Mouse (Mus musculus) forebrain, embryonic 15.5 days (tissue): ENCODE results near the gene Olfml2a. TPM values are rescaled to one million over a fixed set of nuclear protein-coding genes. Genes with fewer than 3 reads are reported as not detected.

Source experiments
- ATAC-seq: fragments of 200-750 bp; cut with Nextera tagmentation; replicated peaks from 2 replicates; pipeline ENCODE4 v1.8.0; 2017; ENCODE audit warnings: mild to moderate bottlenecking, moderate TSS enrichment, moderate library complexity
- H3K27ac ChIP-seq: fragments of 300-500 bp; sonication (generic); replicated peaks from 2 replicates; pipeline ENCODE4 v1.5.1; 2015; ENCODE audit warnings: mild to moderate bottlenecking, inconsistent platforms
- H3K27me3 ChIP-seq: fragments of 300-500 bp; sonication (generic); 2 replicates; pipeline ENCODE4 v1.6.1; 2015; ENCODE audit warnings: inconsistent platforms
- H3K36me3 ChIP-seq: fragments of 300-500 bp; sonication (generic); 2 replicates; pipeline ENCODE4 v1.6.1; 2015; ENCODE audit warnings: mild to moderate bottlenecking, inconsistent platforms
- H3K4me1 ChIP-seq: fragments of 300-500 bp; sonication (generic); 2 replicates; pipeline ENCODE4 v1.6.1; 2015; ENCODE audit warnings: inconsistent platforms
- H3K4me2 ChIP-seq: fragments of 300-500 bp; sonication (generic); replicated peaks from 2 replicates; pipeline ENCODE4 v1.6.1; 2015; ENCODE audit warnings: mild to moderate bottlenecking, inconsistent platforms
- H3K4me3 ChIP-seq: fragments of 300-500 bp; sonication (generic); 2 replicates; pipeline ENCODE4 v1.5.1; 2015; ENCODE audit warnings: mild to moderate bottlenecking, inconsistent platforms
- H3K9ac ChIP-seq: fragments of 300-500 bp; sonication (generic); replicated peaks from 2 replicates; pipeline ENCODE4 v1.6.1; 2015; ENCODE audit warnings: mild to moderate bottlenecking, inconsistent platforms
- H3K9me3 ChIP-seq: fragments of 300-500 bp; sonication (generic); 2 replicates; pipeline ENCODE4 v1.6.1; 2016; ENCODE audit warnings: inconsistent platforms
- WGBS: fragments of 180-500 bp; shearing (Covaris S2); methylation state at CpG from one replicate; pipeline ENCODE4 v1.1.7; 2015; ENCODE audit warnings: mixed read lengths; 5-methylcytosine and 5-hydroxymethylcytosine counted together
- polyA plus RNA-seq: library from polyadenylated mRNA; unstranded; fragments of >200 nt; fragmentation: Nextera tagmentation; extraction: Ambion mirVana; gene quantifications from 2 replicates; pipeline ENCODE4 v1.2.1, GENCODE M21; 2015

Olfml2a gene
- polyA plus RNA-seq, 1 experiment from 2014 or later, result 1.7 TPM

DNA sequence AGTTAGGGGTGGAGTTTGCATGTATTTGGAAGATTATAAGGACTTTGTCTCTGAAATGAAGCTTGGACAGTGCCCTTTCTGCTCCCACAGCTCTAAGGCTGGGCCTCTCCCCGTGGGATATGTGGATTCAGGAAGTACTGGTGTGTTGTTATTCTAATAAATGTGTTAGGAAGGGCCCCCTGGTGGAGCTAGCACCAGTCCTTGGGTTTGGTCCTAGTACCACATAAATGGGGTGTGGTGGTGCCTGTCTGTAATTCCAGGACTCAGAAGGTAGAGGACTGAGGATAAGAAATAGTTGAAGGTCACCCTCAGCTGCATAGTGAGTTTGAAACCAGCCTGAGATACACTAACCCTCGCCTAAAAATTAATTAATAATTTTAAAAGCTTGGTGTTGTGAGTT is 41.4 kb downstream of the Olfml2a start:
- ATAC-seq, result no peak
- H3K4me2 ChIP-seq, result no peak overlapping the region
- 52% methylated on average over 2 of the region's 2 CpGs for WGBS

DNA sequence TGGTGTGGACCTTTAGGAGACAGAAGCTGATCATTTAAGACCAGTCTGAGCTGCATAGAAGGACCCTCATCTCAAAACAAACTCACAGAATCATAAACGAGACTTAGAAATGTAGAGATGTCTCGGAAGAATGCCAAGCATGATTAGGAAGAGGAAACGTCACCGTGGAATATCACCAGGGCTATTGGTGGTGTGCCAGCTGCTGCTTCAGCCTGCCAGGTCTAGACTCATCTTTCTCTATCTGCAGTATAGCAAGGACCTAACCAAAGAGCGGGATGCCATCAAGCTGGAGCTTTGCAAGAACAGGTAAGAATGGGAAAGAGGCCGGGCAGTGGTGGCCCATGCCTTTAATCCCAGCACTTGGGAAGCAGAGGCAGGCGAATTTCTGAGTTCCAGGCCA is 41.9 kb downstream of the Olfml2a start:
- Histone ChIP-seq H3K9me3 (no peaks in the 10 kb centered on the region), H3K9ac (no peak overlapping the region), H3K27ac (no peak overlapping the region), H3K4me2 (no peak overlapping the region), H3K36me3 (no peaks in the 10 kb centered on the region), H3K4me3 (no peak overlapping the region), H3K27me3 (no peaks in the 10 kb centered on the region), H3K4me1 (no peaks in the 10 kb centered on the region)
- ATAC-seq, result no peak
- WGBS, result 72% methylated on average over 7 of the region's 7 CpGs

More for the DNA sequence above, 41.4 kb downstream of the Olfml2a start:
- no peak overlapping the region for H3K4me3 ChIP-seq
- no peak overlapping the region for H3K27ac ChIP-seq
- no peaks in the 10 kb centered on the region for H3K4me1 ChIP-seq
- H3K9ac ChIP-seq, result no peak overlapping the region
- H3K9me3 ChIP-seq, result no peaks in the 10 kb centered on the region
- H3K27me3 ChIP-seq, result no peaks in the 10 kb centered on the region
- H3K36me3 ChIP-seq, result no peaks in the 10 kb centered on the region

DNA sequence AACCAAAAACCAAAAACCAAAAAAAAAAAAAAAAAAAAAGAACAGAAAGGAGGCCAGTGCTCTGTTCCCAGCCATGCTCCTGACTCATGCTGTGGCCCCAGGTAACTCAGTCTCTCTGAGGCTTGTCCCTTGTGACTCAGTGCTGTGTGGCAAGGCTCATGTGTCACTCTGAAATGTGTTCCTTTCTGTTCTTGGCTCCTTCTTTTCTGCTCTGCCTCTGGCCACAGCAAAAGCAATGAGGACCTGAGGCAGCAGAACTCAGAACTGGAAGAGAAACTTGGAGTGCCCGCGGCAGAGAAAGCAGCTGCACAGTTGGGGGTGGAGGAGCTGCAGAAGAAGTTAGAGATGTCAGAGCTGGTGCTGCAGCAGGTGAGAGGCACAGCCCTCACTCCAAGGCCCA is 42.4 kb downstream of the Olfml2a start:
- ATAC-seq, result no peak
- Histone ChIP-seq H3K4me2 (no peak overlapping the region), H3K27ac (no peak overlapping the region), H3K4me3 (no peak overlapping the region), H3K9ac (no peak overlapping the region), H3K9me3 (no peaks in the 10 kb centered on the region), H3K36me3 (no peaks in the 10 kb centered on the region), H3K4me1 (no peaks in the 10 kb centered on the region), H3K27me3 (no peaks in the 10 kb centered on the region)
- WGBS, result 55% methylated on average over 2 of the region's 2 CpGs

DNA sequence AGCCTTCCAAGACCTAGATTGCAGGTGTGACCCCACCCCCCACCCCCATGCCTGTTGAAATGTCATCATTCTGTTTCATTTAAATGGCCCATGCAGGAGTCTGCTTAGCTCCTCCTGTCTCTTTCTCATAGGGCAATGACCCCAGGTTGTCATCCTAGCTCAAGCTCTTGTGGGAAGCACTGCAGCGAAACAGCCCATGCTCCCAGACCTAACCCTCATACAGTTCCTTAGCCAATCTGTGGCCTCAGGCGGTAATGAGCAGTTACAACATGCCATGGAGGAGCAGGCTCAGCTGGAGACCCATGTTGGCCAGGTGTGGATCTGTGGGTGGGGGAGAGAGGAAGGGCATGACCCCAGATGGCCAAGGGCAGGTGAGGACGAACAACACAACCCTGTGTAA is 43.4 kb downstream of the Olfml2a start:
- H3K4me2 ChIP-seq, result no peak overlapping the region
- ATAC-seq, result no peak
- no peaks in the 10 kb centered on the region for H3K9me3 ChIP-seq
- no peaks in the 10 kb centered on the region for H3K4me1 ChIP-seq
- 88% methylated on average over 3 of the region's 3 CpGs for WGBS
- no peaks in the 10 kb centered on the region for H3K36me3 ChIP-seq
- no peak overlapping the region for H3K4me3 ChIP-seq
- H3K9ac ChIP-seq, result no peak overlapping the region
- H3K27ac ChIP-seq, result no peak overlapping the region
- no peaks in the 10 kb centered on the region for H3K27me3 ChIP-seq

DNA sequence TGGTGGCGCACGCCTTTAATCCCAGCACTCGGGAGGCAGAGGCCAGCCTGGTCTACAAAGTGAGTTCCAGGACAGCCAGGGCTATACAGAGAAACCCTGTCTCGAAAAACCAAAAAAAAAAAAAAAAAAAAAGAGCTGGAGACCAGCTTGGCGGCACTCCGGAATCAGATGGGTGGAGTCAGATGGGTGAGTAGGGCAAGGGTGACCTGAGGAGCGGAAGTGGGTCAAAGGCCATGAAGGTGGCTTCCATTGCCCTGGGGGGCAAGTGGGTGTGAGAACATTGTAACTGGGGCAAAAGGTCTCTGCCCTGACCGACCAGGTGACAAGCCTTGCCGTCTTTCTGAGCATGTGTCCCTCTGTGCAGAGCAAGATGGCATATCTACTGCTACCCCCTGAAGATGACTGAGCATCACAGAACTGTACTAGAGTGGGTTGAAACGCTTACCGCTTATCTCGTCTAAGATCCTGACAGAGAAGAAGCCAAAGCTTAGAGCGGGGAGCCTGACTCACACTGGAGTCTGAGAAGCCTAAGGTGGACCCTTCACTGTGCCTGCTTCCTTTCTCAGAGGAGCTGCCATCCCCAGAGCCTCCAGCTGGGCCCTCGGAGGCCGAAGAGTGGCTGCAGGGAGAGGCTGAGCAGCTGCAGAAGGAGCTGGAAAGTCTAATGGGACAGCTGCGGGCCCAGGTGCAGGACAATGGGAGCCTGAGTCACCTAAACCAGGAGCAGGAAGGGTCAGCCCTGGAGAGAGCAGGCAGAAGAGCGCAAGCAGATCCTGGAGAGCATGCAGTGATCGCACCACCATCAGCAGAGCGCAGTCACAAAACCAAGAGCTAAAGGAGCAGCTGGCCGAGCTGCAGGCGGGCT is 44.4 kb downstream of the Olfml2a start:
- 87% methylated on average over 21 of the region's 21 CpGs for WGBS
- H3K4me3 ChIP-seq, result no peak overlapping the region

DNA sequence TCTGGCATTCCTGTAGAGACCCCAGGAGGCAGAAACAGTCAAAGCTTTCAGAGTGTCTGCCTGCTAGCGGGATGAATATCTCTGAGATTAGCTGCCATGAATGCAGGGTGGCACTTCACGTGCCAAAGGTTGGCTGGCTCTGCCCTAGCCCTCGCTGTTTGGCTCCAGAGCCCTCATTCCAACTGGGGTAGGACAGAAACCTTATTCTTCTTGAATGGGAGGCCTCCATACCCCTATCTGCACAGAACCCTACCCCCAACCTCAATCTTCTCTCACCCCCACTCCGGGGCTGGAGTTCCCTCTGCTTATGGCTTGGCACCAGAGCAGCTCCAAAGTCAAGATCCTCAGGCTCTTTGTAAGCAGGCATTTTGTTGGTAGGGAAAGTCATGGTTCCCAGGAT is 46.1 kb downstream of the Olfml2a start:
- H3K9ac ChIP-seq, result no peak overlapping the region
- H3K4me1 ChIP-seq, result no peaks in the 10 kb centered on the region
- ATAC-seq, result no peak
- H3K4me2 ChIP-seq, result no peak overlapping the region
- H3K27me3 ChIP-seq, result no peaks in the 10 kb centered on the region
- no peaks in the 10 kb centered on the region for H3K36me3 ChIP-seq
- no peak overlapping the region for H3K27ac ChIP-seq
- H3K9me3 ChIP-seq, result no peaks in the 10 kb centered on the region
- no peak overlapping the region for H3K4me3 ChIP-seq
- 66% methylated on average over 4 of the region's 4 CpGs for WGBS

More for the DNA sequence above, 44.4 kb downstream of the Olfml2a start:
- H3K27ac ChIP-seq, result no peak overlapping the region
- H3K4me2 ChIP-seq, result no peak overlapping the region
- no peaks in the 10 kb centered on the region for H3K36me3 ChIP-seq
- no peaks in the 10 kb centered on the region for H3K4me1 ChIP-seq
- H3K27me3 ChIP-seq, result no peaks in the 10 kb centered on the region
- no peak overlapping the region for H3K9ac ChIP-seq
- no peaks in the 10 kb centered on the region for H3K9me3 ChIP-seq
- no peak for ATAC-seq

DNA sequence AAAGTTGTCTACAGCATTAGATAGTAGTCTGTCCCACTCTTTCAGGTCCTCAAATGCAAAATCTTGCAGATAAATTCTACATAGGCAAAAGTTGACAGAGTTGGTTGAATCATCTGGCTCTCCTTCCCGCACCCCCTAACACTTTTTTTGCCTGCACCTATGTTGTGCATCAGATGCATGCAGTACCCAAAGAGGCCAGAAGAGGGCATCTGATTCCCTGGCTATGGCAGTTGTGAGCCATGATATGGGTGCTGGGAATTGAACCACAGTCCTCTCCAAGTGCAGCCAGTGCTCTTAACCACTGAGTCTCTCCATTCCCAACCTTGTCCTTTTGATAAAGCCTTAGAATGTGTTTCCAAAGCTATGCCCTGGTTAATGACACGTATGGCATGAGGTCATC is 51.7 kb downstream of the Olfml2a start:
- 100% methylated on average over 2 of the region's 2 CpGs for WGBS
- Histone ChIP-seq H3K9ac (no peak overlapping the region), H3K9me3 (no peaks in the 10 kb centered on the region), H3K36me3 (no peaks in the 10 kb centered on the region), H3K27ac (no peak overlapping the region), H3K4me2 (no peak overlapping the region), H3K4me3 (no peak overlapping the region), H3K27me3 (no peaks in the 10 kb centered on the region), H3K4me1 (no peaks in the 10 kb centered on the region)
- ATAC-seq, result no peak

DNA sequence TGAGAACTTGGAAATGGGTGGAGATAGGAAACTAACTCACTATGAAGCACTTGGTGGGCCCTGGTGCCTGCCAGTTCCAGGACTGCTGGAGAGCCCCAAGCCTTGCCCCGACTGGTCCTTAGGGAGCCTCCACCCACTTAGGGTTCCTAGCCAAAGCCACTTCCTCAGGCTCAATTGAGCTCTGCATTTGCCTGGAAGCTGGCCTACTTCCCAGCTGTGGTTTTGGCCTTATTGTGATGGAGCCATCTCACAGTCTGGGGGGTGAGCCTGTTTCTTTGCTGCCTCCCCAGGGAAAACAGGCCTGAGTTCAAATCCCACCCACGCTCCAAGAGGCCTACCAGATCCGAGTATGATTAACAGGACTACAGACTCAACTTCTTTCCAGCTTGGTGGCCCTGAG is 54.8 kb downstream of the Olfml2a start:
- 78% methylated on average over 3 of the region's 3 CpGs for WGBS
- H3K27me3 ChIP-seq, result no peaks in the 10 kb centered on the region
- no peak overlapping the region for H3K9ac ChIP-seq
- no peaks in the 10 kb centered on the region for H3K9me3 ChIP-seq
- H3K4me3 ChIP-seq, result no peak overlapping the region
- H3K4me1 ChIP-seq, result no peaks in the 10 kb centered on the region
- no peak overlapping the region for H3K4me2 ChIP-seq
- no peak for ATAC-seq
- no peaks in the 10 kb centered on the region for H3K36me3 ChIP-seq
- H3K27ac ChIP-seq, result no peak overlapping the region

DNA sequence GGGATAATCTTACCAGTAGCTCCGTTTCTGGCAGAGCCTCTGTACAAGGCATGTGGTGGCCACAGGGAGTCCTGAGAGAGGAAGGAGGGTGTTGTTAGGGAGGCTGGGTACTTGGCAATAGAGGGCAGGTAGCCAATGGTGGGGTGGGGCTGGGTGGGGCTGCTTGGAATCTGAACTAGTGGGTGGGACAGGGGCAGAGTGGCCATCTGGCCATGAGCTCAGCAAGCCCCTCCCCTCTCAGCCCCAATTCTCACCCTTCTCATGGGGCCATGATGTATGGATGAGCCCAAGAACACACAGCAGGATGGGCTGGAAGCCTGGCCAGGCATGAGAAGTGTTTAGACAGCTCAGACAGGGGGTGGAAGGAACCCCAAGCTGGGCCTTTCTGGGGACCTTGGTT is 55.6 kb downstream of the Olfml2a start:
- no peaks in the 10 kb centered on the region for H3K4me1 ChIP-seq
- H3K9ac ChIP-seq, result no peak overlapping the region
- no peak overlapping the region for H3K4me2 ChIP-seq
- H3K9me3 ChIP-seq, result no peaks in the 10 kb centered on the region
- H3K27me3 ChIP-seq, result no peaks in the 10 kb centered on the region
- no peak for ATAC-seq
- no peak overlapping the region for H3K4me3 ChIP-seq
- WGBS, result 73% methylated on average over 1 of the region's 1 CpGs
- no peaks in the 10 kb centered on the region for H3K36me3 ChIP-seq
- no peak overlapping the region for H3K27ac ChIP-seq

DNA sequence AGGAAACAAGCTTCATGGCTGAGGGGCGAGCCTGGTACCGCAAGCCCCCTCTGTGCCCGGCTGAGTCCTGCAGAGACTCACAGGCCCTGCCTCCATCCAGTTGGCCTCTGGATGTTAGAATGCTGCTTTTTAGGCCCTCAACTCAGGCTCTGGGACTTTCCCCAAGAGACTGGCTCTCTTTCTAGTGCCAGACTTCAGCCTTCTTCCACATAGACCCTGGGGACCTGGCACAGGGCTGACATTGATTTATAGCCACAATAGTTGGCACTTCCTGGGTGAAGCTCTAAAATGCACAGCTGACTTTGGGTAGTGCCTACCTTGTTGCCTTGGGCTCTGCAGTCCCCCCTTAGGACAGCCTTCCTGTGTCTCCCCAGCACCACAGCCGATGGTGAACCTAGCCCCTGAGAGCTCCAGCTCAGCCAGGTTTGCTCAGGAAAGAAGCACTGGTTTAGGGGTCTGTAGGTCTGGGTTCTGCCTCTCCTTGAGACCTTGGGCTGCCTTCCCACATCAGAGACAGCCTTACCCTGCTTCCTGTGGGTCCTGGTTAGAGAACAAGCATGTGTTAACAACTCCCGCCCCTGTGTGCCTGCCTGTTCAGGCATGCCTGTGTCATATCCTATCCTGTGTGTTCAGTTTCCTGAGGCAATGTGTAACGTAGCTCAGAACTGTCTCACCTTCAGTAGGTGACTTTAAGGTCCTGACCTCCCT is 56.2 kb downstream of the Olfml2a start:
- Histone ChIP-seq H3K4me2 (no peak overlapping the region), H3K27me3 (no peaks in the 10 kb centered on the region), H3K27ac (no peak overlapping the region), H3K9me3 (no peaks in the 10 kb centered on the region), H3K9ac (no peak overlapping the region), H3K4me1 (no peaks in the 10 kb centered on the region), H3K36me3 (no peaks in the 10 kb centered on the region), H3K4me3 (no peak overlapping the region)
- 87% methylated on average over 6 of the region's 6 CpGs for WGBS
- no peak for ATAC-seq

DNA sequence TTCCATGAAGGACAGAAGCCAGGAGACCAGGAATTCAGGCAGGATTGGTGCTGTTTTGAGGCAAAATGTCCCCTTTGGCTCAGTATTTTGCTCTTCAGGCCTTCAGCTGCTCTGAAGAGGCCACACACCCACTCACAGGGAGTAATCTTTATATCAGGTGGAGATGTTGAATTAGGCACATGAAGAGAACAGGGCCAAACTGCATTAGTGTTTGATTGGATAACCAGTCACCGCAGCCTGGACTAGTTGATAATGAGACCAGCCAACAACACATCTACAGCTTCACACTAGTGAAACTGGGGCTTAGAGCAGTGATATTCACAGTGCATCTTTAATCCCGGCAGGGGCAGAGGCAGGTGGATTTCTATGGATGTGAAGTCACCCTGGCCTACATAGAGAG is 57.2 kb downstream of the Olfml2a start:
- H3K9ac ChIP-seq, result no peak overlapping the region
- ATAC-seq, result no peak
- H3K4me2 ChIP-seq, result no peak overlapping the region
- H3K27me3 ChIP-seq, result no peaks in the 10 kb centered on the region
- no peaks in the 10 kb centered on the region for H3K36me3 ChIP-seq
- H3K9me3 ChIP-seq, result no peaks in the 10 kb centered on the region
- 83% methylated on average over 2 of the region's 2 CpGs for WGBS
- H3K4me3 ChIP-seq, result no peak overlapping the region
- H3K27ac ChIP-seq, result no peak overlapping the region
- H3K4me1 ChIP-seq, result no peaks in the 10 kb centered on the region

DNA sequence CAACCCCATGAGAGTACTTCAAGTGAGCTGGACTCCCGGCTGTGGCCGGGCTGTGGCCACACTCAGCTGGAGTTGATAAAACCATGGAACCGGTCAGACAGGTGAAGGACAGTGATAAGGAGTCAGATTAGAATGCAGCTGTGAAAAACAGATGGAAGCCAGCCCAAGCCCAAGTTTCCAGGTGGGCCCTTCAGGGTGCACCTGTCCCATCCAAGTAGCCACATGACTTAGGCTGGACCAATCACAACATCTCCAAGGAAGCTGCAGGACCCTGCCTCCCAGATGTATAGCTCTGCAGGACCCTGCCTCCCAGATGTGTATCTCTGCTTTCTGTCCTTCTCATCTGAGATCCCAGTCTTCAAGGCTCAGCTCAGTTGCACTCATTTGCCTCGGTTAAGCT is 60.2 kb downstream of the Olfml2a start:
- no peak overlapping the region for H3K27ac ChIP-seq
- no peaks in the 10 kb centered on the region for H3K27me3 ChIP-seq
- H3K36me3 ChIP-seq, result no peaks in the 10 kb centered on the region
- no peak overlapping the region for H3K9ac ChIP-seq
- H3K9me3 ChIP-seq, result no peaks in the 10 kb centered on the region
- 72% methylated on average over 4 of the region's 4 CpGs for WGBS
- no peak for ATAC-seq
- no peak overlapping the region for H3K4me2 ChIP-seq
- H3K4me3 ChIP-seq, result no peak overlapping the region
- no peaks in the 10 kb centered on the region for H3K4me1 ChIP-seq
